Mouse (Mus musculus): Measurements from ENCODE around the gene Ankrd44. TPM values are rescaled to one million over a fixed set of nuclear protein-coding genes. Genes with fewer than 3 reads are reported as not detected.
"Not testable (repeated sequence)": the region's sequence is repeated elsewhere in the genome, so short reads cannot be mapped to it uniquely, and the experiment has no call there.

The Ankrd44 gene
- 4.8 and 4.9 TPM in 2 replicates for polyA plus RNA-seq (2015; fragmentation: Nextera tagmentation; extraction: Ambion mirVana)

DNA sequence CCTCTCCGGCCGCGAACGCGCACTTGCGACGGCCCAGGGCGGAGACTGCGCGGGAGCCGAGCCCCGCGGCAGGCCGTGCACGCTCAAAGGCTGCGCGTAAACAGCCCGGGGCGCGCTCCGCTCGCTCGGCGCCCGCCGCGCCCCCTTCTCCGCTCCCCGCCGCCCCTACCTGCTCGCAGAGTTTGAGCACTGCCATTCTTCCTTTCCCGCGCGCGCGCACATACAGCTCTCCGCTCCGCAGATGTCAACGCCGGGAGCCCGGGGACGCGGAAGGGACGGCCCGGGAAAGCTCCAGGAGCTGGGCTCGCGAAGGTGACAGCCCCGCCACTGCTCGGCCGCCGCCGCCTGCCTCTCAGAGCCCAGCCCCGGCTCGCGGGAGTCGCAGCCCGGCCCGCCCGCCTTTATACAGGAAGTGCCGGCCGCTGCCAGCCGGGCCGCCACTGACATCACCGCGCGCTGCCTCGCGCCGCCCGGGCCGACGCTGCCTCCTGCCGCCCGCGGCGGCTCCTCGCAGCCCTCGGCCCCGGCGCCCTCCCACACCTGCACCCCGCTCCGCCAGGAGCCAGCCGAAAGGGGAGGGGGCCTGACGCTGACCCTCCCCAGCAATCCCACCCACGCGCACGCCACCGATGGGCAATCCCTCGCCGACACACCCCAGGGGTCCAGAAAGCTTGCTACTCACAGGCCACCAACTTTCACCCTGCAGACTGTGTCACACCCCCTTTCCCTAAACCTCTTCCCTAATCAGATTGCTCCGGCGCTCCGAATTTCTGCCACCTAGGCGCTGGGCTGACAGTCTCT lies at the start of gene Ankrd44:
Gene Ankrd44 (minus strand): TSS at position 417 of the 801 bp plus-strand sequence.
- Histone ChIP-seq H3K4me2 (ENCODE audit: low read depth, low read length) (peak within 1 kb of the TSS; percentile 90), H3K9me3 (replicated peaks; ENCODE audit: control insufficient read depth, low read length) (no peaks in the 10 kb centered on the region), H3K27me3 (ENCODE audit: control insufficient read depth, insufficient read depth, low read depth, low read length) (peaks cover 25% of the 10 kb centered on the region), H3K9ac (ENCODE audit: low read depth, low read length) (peak within 1 kb of the TSS; percentile 69), H3K36me3 (ENCODE audit: control insufficient read depth, insufficient read depth) (no peaks in the 10 kb centered on the region), H3K4me3 (ENCODE audit: low read depth, low read length) (peak within 1 kb of the TSS; percentile 70), H3K4me1 (ENCODE audit: control insufficient read depth, low read depth, low read length) (peaks cover 13% of the 10 kb centered on the region), H3K27ac (ENCODE audit: low read length) (peak within 1 kb of the TSS; percentile 60)
- under 1% methylated on average over 89 of the region's 94 CpGs for WGBS (ENCODE audit: insufficient replicate concordance)
- peak; percentile 86 for ATAC-seq (ENCODE audit: low read depth)

DNA sequence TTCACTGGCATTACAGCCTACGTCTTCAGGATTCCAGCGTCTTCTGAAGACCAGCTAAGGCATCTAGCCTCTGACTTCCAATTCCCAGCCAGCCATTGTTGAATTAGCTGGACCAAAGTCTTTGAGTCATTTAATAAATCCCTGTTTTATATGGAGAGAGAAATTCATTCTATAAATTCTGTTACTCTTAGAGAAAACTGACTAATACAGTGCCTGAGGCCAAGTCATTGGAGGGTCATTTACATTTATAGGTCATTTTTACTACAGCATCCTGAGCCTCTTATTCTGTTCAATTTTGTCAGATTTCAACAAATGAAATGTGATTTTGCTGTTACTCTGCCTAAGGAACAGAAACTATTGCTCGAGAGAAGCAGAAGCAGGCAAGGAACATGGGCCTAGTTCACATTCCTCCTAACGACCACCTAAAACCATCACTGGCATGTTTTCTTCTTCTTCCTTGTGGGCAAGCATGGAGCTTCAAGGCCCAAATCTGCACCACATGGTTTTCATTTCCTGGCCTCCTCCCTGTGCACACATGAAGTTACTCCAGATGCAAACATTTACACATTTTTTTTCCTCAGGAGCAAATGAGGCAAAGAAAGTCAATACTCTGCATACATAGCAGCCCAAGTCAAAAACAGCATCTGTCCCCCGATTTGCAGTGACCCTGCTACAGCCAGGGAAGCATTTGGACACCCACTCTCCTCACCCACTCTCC lies 45.7 kb upstream of the Ankrd44 start:
- 61% methylated on average over 5 of the region's 5 CpGs for WGBS (ENCODE audit: insufficient replicate concordance)
- no peak overlapping the region for H3K4me2 ChIP-seq (ENCODE audit: low read depth, low read length)
- H3K4me3 ChIP-seq (ENCODE audit: low read depth, low read length): no peak overlapping the region
- no peaks in the 10 kb centered on the region for H3K27me3 ChIP-seq (ENCODE audit: control insufficient read depth, insufficient read depth, low read depth, low read length)
- no peaks in the 10 kb centered on the region for H3K36me3 ChIP-seq (ENCODE audit: control insufficient read depth, insufficient read depth)
- H3K4me1 ChIP-seq (ENCODE audit: control insufficient read depth, low read depth, low read length): no peaks in the 10 kb centered on the region
- H3K9ac ChIP-seq (ENCODE audit: low read depth, low read length): no peak overlapping the region
- no peak for ATAC-seq (ENCODE audit: low read depth)
- H3K27ac ChIP-seq (ENCODE audit: low read length): no peak overlapping the region
- H3K9me3 ChIP-seq (replicated peaks; ENCODE audit: control insufficient read depth, low read length): no peaks in the 10 kb centered on the region

DNA sequence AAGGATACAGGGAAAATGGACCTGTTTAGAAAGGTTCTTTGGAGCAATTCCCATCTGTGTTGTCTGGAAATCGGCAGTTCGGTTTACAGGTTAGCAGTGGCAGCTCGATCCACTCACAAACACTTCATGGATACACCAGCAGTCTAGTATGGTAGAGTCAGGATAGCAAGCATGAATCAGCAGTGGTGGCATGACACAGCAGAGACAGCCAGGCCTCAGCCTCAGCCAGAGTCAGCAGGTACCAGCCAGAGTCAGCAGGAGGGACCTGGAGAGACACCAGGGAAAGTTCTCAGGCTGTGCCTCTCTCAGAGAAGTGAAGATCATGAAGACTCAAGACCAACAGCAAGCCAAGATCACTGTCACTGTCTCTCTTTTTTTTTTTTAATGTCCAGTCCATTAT lies 40.7 kb upstream of the Ankrd44 start:
- ATAC-seq (ENCODE audit: low read depth): peak; percentile 91
- H3K27ac ChIP-seq (ENCODE audit: low read length): no peak overlapping the region
- H3K27me3 ChIP-seq (ENCODE audit: control insufficient read depth, insufficient read depth, low read depth, low read length): no peaks in the 10 kb centered on the region
- H3K36me3 ChIP-seq (ENCODE audit: control insufficient read depth, insufficient read depth): no peaks in the 10 kb centered on the region
- WGBS (ENCODE audit: insufficient replicate concordance): 72% methylated on average over 3 of the region's 3 CpGs
- no peak overlapping the region for H3K9ac ChIP-seq (ENCODE audit: low read depth, low read length)
- no peaks in the 10 kb centered on the region for H3K4me1 ChIP-seq (ENCODE audit: control insufficient read depth, low read depth, low read length)
- no peaks in the 10 kb centered on the region for H3K9me3 ChIP-seq (replicated peaks; ENCODE audit: control insufficient read depth, low read length)
- H3K4me3 ChIP-seq (ENCODE audit: low read depth, low read length): no peak overlapping the region
- no peak overlapping the region for H3K4me2 ChIP-seq (ENCODE audit: low read depth, low read length)

DNA sequence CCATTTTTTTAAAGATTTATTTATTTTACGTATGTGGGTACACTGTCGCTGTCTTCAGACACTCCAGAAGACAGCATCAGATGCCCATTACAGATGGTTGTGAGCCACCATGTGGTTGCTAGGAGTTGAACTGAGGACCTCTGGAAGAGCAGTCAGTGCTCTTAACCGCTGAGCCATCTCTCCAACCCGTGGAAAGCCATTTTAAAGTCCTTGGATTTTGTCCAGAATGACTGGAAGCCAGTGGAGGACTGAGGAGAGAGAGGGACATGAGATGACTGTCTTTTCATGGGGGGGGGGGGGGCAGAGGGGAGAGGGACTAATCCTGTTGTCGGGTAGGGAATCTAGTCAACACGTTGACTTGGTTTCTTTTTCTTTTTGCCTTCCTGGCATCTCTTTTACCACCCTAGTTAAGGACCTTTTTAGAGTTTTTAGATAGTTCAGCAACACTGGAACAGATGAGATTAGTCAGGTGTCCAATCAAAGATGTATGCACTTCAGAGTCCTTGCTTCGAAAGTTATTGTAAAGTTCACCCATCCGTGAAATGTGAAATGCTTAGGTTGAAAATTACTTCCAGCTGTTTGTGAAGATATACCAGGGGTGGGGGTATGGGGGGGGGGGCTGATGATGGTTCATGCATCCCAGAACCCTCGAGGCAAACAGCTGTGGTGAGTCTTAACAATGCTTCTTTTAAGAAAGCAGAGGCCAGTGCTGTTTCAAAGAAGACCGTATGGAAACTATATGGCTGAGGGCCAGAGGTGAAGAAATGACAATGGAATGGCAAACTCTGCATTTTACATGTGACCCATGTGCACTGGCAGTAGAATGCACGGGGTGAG lies 39.2 kb upstream of the Ankrd44 start:
- Histone ChIP-seq H3K27me3 (ENCODE audit: control insufficient read depth, insufficient read depth, low read depth, low read length) (no peaks in the 10 kb centered on the region), H3K9ac (ENCODE audit: low read depth, low read length) (no peak overlapping the region), H3K4me2 (ENCODE audit: low read depth, low read length) (no peak overlapping the region), H3K4me3 (ENCODE audit: low read depth, low read length) (no peak overlapping the region), H3K36me3 (ENCODE audit: control insufficient read depth, insufficient read depth) (no peaks in the 10 kb centered on the region), H3K9me3 (replicated peaks; ENCODE audit: control insufficient read depth, low read length) (no peaks in the 10 kb centered on the region), H3K27ac (ENCODE audit: low read length) (no peak overlapping the region), H3K4me1 (ENCODE audit: control insufficient read depth, low read depth, low read length) (no peaks in the 10 kb centered on the region)
- ATAC-seq (ENCODE audit: low read depth): no peak
- WGBS (ENCODE audit: insufficient replicate concordance): 58% methylated on average over 11 of the region's 11 CpGs

DNA sequence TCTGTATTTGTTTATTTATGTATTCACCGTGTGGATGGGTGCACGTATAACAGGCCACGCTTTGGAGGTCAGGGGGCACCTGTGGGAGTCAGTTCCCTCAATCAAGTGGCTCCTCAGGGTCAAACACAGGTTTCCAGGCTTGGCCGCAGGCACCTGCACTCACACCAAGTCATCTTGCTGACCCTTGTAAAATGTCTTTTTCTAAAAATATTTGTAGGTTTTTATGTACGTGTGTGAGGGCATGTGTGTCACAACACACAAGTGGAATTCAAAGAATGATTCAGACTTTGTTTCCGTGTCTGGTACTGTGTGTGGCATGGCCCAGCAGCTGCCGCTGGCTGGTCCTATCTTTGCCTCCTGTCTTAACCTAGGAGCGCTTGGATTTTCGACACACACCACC lies 35.5 kb upstream of the Ankrd44 start:
- H3K4me3 ChIP-seq (ENCODE audit: low read depth, low read length): no peak overlapping the region
- no peaks in the 10 kb centered on the region for H3K27me3 ChIP-seq (ENCODE audit: control insufficient read depth, insufficient read depth, low read depth, low read length)
- H3K9me3 ChIP-seq (replicated peaks; ENCODE audit: control insufficient read depth, low read length): no peaks in the 10 kb centered on the region
- H3K4me2 ChIP-seq (ENCODE audit: low read depth, low read length): no peak overlapping the region
- no peaks in the 10 kb centered on the region for H3K4me1 ChIP-seq (ENCODE audit: control insufficient read depth, low read depth, low read length)
- 74% methylated on average over 9 of the region's 9 CpGs for WGBS (ENCODE audit: insufficient replicate concordance)
- H3K27ac ChIP-seq (ENCODE audit: low read length): no peak overlapping the region
- H3K36me3 ChIP-seq (ENCODE audit: control insufficient read depth, insufficient read depth): no peaks in the 10 kb centered on the region
- ATAC-seq (ENCODE audit: low read depth): no peak
- no peak overlapping the region for H3K9ac ChIP-seq (ENCODE audit: low read depth, low read length)

DNA sequence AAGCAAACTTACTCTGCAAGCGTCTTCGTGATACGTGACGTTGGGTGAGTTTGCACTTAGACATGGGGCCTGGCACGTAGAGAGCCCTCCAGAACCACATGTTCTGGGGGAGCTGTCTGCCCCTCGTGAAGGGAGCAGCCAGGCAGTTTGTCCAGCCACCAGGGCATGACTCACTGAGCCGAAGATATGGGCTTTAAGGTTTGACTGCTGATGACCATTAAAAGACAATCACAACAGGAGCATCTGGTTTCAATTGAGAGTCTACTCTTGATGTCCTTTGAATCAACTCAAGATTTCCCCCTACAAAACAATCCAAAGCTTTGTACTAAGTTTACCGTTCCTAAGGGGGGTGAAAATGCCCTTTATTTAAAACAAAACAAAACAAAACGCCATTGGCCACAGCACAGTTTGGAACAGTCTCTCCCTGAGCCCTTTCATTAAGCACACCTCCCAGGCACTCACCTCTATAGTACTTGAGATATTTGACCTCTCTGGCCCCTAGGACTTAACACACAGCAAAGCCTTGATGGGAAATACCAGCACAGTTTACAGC lies 34.5 kb upstream of the Ankrd44 start:
- WGBS (ENCODE audit: insufficient replicate concordance): 69% methylated on average over 9 of the region's 9 CpGs
- H3K36me3 ChIP-seq (ENCODE audit: control insufficient read depth, insufficient read depth): no peaks in the 10 kb centered on the region
- H3K27ac ChIP-seq (ENCODE audit: low read length): no peak overlapping the region
- H3K9ac ChIP-seq (ENCODE audit: low read depth, low read length): no peak overlapping the region
- no peaks in the 10 kb centered on the region for H3K4me1 ChIP-seq (ENCODE audit: control insufficient read depth, low read depth, low read length)
- no peak overlapping the region for H3K4me3 ChIP-seq (ENCODE audit: low read depth, low read length)
- H3K4me2 ChIP-seq (ENCODE audit: low read depth, low read length): no peak overlapping the region
- H3K27me3 ChIP-seq (ENCODE audit: control insufficient read depth, insufficient read depth, low read depth, low read length): no peaks in the 10 kb centered on the region
- ATAC-seq (ENCODE audit: low read depth): no peak
- H3K9me3 ChIP-seq (replicated peaks; ENCODE audit: control insufficient read depth, low read length): no peaks in the 10 kb centered on the region

DNA sequence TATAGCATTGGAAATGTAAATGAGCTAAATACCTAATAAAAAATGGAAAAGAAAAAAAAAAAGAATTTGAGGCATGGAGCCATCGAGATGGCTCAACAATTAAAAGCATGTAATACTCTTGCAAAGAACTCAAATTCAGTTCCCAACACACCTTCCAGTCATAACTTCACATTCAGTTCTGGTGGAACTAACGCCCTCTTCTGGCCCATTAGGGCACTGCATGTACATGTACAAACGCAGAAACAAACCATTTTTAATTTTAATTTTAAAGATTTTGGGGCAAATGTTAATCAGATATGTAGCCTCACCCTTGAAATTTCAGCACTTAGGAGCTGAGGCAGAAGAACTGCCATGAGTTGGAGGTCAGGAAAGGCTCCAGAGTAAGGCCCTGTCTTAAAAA lies 32.3 kb upstream of the Ankrd44 start:
- no peak for ATAC-seq (ENCODE audit: low read depth)

DNA sequence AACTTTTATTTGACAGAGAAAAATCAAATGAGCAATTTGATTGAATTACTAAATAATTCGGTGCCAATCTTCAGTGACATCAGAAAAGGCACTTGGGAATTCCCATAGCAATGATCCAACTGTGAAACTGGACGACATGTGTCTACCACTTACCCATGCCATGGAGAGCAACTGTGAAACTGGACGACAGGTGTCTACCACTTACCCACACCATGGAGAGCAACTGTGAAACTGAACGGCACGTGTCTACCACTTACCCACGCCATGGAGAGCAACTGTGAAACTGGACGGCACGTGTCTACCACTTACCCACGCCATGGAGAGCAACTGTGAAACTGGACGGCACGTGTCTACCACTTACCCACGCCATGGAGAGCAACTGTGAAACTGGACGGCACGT lies 30.8 kb upstream of the Ankrd44 start:
- not testable (repeated sequence) for H3K9me3 ChIP-seq (replicated peaks; ENCODE audit: control insufficient read depth, low read length)

More for the DNA sequence above, 32.3 kb upstream of the Ankrd44 start:
- 52% methylated on average over 3 of the region's 3 CpGs for WGBS (ENCODE audit: insufficient replicate concordance)
- H3K4me2 ChIP-seq (ENCODE audit: low read depth, low read length): no peak overlapping the region
- H3K27me3 ChIP-seq (ENCODE audit: control insufficient read depth, insufficient read depth, low read depth, low read length): no peaks in the 10 kb centered on the region
- no peak overlapping the region for H3K27ac ChIP-seq (ENCODE audit: low read length)
- no peak overlapping the region for H3K9ac ChIP-seq (ENCODE audit: low read depth, low read length)
- H3K9me3 ChIP-seq (replicated peaks; ENCODE audit: control insufficient read depth, low read length): no peaks in the 10 kb centered on the region
- H3K4me1 ChIP-seq (ENCODE audit: control insufficient read depth, low read depth, low read length): no peaks in the 10 kb centered on the region
- no peak overlapping the region for H3K4me3 ChIP-seq (ENCODE audit: low read depth, low read length)
- H3K36me3 ChIP-seq (ENCODE audit: control insufficient read depth, insufficient read depth): no peaks in the 10 kb centered on the region

More for the DNA sequence above, 30.8 kb upstream of the Ankrd44 start:
- not testable (repeated sequence) for H3K9ac ChIP-seq (ENCODE audit: low read depth, low read length); H3K27me3 ChIP-seq (ENCODE audit: control insufficient read depth, insufficient read depth, low read depth, low read length); H3K4me3 ChIP-seq (ENCODE audit: low read depth, low read length); ATAC-seq (ENCODE audit: low read depth); H3K36me3 ChIP-seq (ENCODE audit: control insufficient read depth, insufficient read depth); H3K4me2 ChIP-seq (ENCODE audit: low read depth, low read length); H3K27ac ChIP-seq (ENCODE audit: low read length); H3K4me1 ChIP-seq (ENCODE audit: control insufficient read depth, low read depth, low read length)
- WGBS (ENCODE audit: insufficient replicate concordance): 82% methylated on average over 11 of the region's 14 CpGs

Measured in liver, embryonic 16.5 days (tissue).